Mouse (Mus musculus) stomach, embryonic 14.5 days (tissue): ENCODE results near the gene Ide. TPM values are rescaled to one million over a fixed set of nuclear protein-coding genes. Genes with fewer than 3 reads are reported as not detected.

ENCODE experiments used
- ATAC-seq: fragments of 200-750 bp; cut with Nextera tagmentation; 2 replicates; pipeline ENCODE4 v1.8.0; 2017; ENCODE audit warnings: low read depth, moderate TSS enrichment; ENCODE audit not compliant: insufficient number of reproducible peaks, insufficient read depth, low FRiP score
- H3K27ac ChIP-seq: fragments of 300-500 bp; sonication (generic); 2 replicates; pipeline ENCODE4 v1.5.1; 2014; ENCODE audit warnings: mild to moderate bottlenecking, low read length, moderate library complexity, mixed read lengths
- H3K27me3 ChIP-seq: fragments of 300-500 bp; sonication (generic); 2 replicates; pipeline ENCODE4 v1.6.1; 2014; ENCODE audit warnings: low read length, control low read depth, mixed read lengths; ENCODE audit not compliant: control insufficient read depth, insufficient read depth
- H3K36me3 ChIP-seq: fragments of 300-500 bp; sonication (generic); 2 replicates; pipeline ENCODE4 v1.6.1; 2014; ENCODE audit warnings: mild to moderate bottlenecking, control low read depth, low read length, moderate library complexity, mixed read lengths; ENCODE audit not compliant: control insufficient read depth, insufficient read depth
- H3K4me1 ChIP-seq: fragments of 300-500 bp; sonication (generic); 2 replicates; pipeline ENCODE4 v1.6.1; 2014; ENCODE audit warnings: low read length, control low read depth, mixed read lengths; ENCODE audit not compliant: control insufficient read depth, insufficient read depth
- H3K4me2 ChIP-seq: fragments of 300-500 bp; sonication (generic); replicated peaks from 2 replicates; pipeline ENCODE4 v1.6.1; 2014; ENCODE audit warnings: low read depth, low read length, control low read depth
- H3K4me3 ChIP-seq: fragments of 300-500 bp; sonication (generic); 2 replicates; pipeline ENCODE4 v1.5.1; 2014; ENCODE audit warnings: low read depth, low read length, control low read depth
- H3K9ac ChIP-seq: fragments of 300-500 bp; sonication (generic); replicated peaks from 2 replicates; pipeline ENCODE4 v1.6.1; 2014; ENCODE audit warnings: low read depth, mild to moderate bottlenecking, control low read depth, low read length, moderate library complexity, mixed read lengths
- H3K9me3 ChIP-seq: fragments of 300-500 bp; sonication (generic); 2 replicates; pipeline ENCODE4 v1.6.1; 2016; ENCODE audit warnings: low read depth, low read length, control low read depth; ENCODE audit not compliant: control insufficient read depth
- WGBS: fragments of 180-500 bp; shearing (Covaris S2); extraction: QIAGEN DNeasy Blood & Tissue Kit; methylation state at CpG from one replicate; pipeline ENCODE4 v1.1.7; 2014; 5-methylcytosine and 5-hydroxymethylcytosine counted together
- polyA plus RNA-seq: library from polyadenylated mRNA; unstranded; fragments of >200 nt; fragmentation: Nextera tagmentation; extraction: Ambion mirVana; gene quantifications from 2 replicates; pipeline ENCODE4 v1.2.1, GENCODE M21; 2014

Gene Ide
- polyA plus RNA-seq, 1 experiment from 2014 or later: 49.0 TPM

- ATAC-seq: no peak
- Histone ChIP-seq H3K36me3 (0 out of 2 replicates have a peak, but pooled peaks cover 3% of the 10 kb centered on the region), H3K4me3 (no peak overlapping the region), H3K9me3 (no peaks in the 10 kb centered on the region), H3K4me2 (no peak overlapping the region), H3K4me1 (no peaks in the 10 kb centered on the region), H3K27me3 (no peaks in the 10 kb centered on the region), H3K27ac (no peak overlapping the region), H3K9ac (no peak overlapping the region)
- 93% methylated on average over 5 of the region's 5 CpGs for WGBS
Measured at GRCm38 (mm10) chr19:37304866-37305265, 32.8 kb downstream of the Ide start.

GRCm38 (mm10) chr19:37304006-37304405, 33.6 kb downstream of the Ide start:
- ATAC-seq: no peak
- Histone ChIP-seq H3K27me3 (no peaks in the 10 kb centered on the region), H3K4me2 (no peak overlapping the region), H3K4me1 (no peaks in the 10 kb centered on the region), H3K4me3 (no peak overlapping the region), H3K9ac (no peak overlapping the region), H3K36me3 (no peaks in the 10 kb centered on the region), H3K27ac (no peak overlapping the region), H3K9me3 (no peaks in the 10 kb centered on the region)
- WGBS: 37% methylated on average over 4 of the region's 4 CpGs

GRCm38 (mm10) chr19:37301733-37302132, 35.9 kb downstream of the Ide start:
- ATAC-seq: no peak
- no peak overlapping the region for H3K27ac ChIP-seq
- no peak overlapping the region for H3K4me3 ChIP-seq
- no peaks in the 10 kb centered on the region for H3K4me1 ChIP-seq
- no peak overlapping the region for H3K9ac ChIP-seq
- no peak overlapping the region for H3K4me2 ChIP-seq
- whole genome bisulfite sequencing: 81% methylated on average over 3 of the region's 3 CpGs
- no peaks in the 10 kb centered on the region for H3K27me3 ChIP-seq
- H3K9me3 ChIP-seq: no peaks in the 10 kb centered on the region
- H3K36me3 ChIP-seq: no peaks in the 10 kb centered on the region

GRCm38 (mm10) chr19:37291676-37292075, 46.0 kb downstream of the Ide start:
- no peak overlapping the region for H3K9ac ChIP-seq
- no peak for ATAC-seq
- no peaks in the 10 kb centered on the region; the same call in 1 of the 2 replicates for H3K36me3 ChIP-seq
- 67% methylated on average over 4 of the region's 4 CpGs for WGBS
- H3K9me3 ChIP-seq: no peaks in the 10 kb centered on the region
- H3K27ac ChIP-seq: no peak overlapping the region
- no peak overlapping the region for H3K4me2 ChIP-seq
- H3K4me1 ChIP-seq: no peaks in the 10 kb centered on the region
- no peaks in the 10 kb centered on the region for H3K27me3 ChIP-seq
- no peak overlapping the region for H3K4me3 ChIP-seq

GRCm38 (mm10) chr19:37290906-37291305, 46.7 kb downstream of the Ide start:
- H3K27ac ChIP-seq: no peak overlapping the region
- ATAC-seq: no peak
- H3K36me3 ChIP-seq: peaks cover 3% of the 10 kb centered on the region; the same call in 1 of the 2 replicates
- H3K9ac ChIP-seq: no peak overlapping the region
- H3K27me3 ChIP-seq: no peaks in the 10 kb centered on the region
- no peak overlapping the region for H3K4me3 ChIP-seq
- H3K4me2 ChIP-seq: no peak overlapping the region
- H3K9me3 ChIP-seq: no peaks in the 10 kb centered on the region
- no peaks in the 10 kb centered on the region for H3K4me1 ChIP-seq
- WGBS: 72% methylated on average over 8 of the region's 8 CpGs

GRCm38 (mm10) chr19:37284775-37285174, 52.9 kb downstream of the Ide start:
- Histone ChIP-seq H3K9ac (no peak overlapping the region), H3K9me3 (no peaks in the 10 kb centered on the region), H3K27me3 (no peaks in the 10 kb centered on the region), H3K4me1 (no peaks in the 10 kb centered on the region), H3K4me3 (no peak overlapping the region), H3K36me3 (peaks cover 9% of the 10 kb centered on the region; the same call in 1 of the 2 replicates), H3K27ac (no peak overlapping the region), H3K4me2 (no peak overlapping the region)
- WGBS: 94% methylated on average over 9 of the region's 9 CpGs
- ATAC-seq: no peak

GRCm38 (mm10) chr19:37283166-37283565, 54.5 kb downstream of the Ide start:
- no peak overlapping the region for H3K4me3 ChIP-seq
- H3K9ac ChIP-seq: no peak overlapping the region
- H3K27me3 ChIP-seq: no peaks in the 10 kb centered on the region
- no peaks in the 10 kb centered on the region for H3K4me1 ChIP-seq
- H3K4me2 ChIP-seq: no peak overlapping the region
- H3K36me3 ChIP-seq: peaks cover 9% of the 10 kb centered on the region; the same call in 1 of the 2 replicates
- ATAC-seq: no peak
- WGBS: 82% methylated on average over 6 of the region's 6 CpGs
- H3K9me3 ChIP-seq: no peaks in the 10 kb centered on the region
- no peak overlapping the region for H3K27ac ChIP-seq

- H3K9ac ChIP-seq: no peak overlapping the region
- no peak overlapping the region for H3K4me2 ChIP-seq
- H3K9me3 ChIP-seq: no peaks in the 10 kb centered on the region
- no peak for ATAC-seq
- no peaks in the 10 kb centered on the region for H3K27me3 ChIP-seq
- H3K36me3 ChIP-seq: peaks cover 9% of the 10 kb centered on the region; the same call in 1 of the 2 replicates
- WGBS: 67% methylated on average over 1 of the region's 1 CpGs
- no peak overlapping the region for H3K27ac ChIP-seq
- no peak overlapping the region for H3K4me3 ChIP-seq
- no peaks in the 10 kb centered on the region for H3K4me1 ChIP-seq
Measured at GRCm38 (mm10) chr19:37281710-37282109, 55.9 kb downstream of the Ide start.

- Histone ChIP-seq H3K4me1 (no peaks in the 10 kb centered on the region), H3K4me2 (no peak overlapping the region), H3K27ac (no peak overlapping the region), H3K36me3 (0 out of 2 replicates have a peak, but pooled peaks cover 6% of the 10 kb centered on the region), H3K4me3 (no peak overlapping the region), H3K27me3 (no peaks in the 10 kb centered on the region), H3K9ac (no peak overlapping the region), H3K9me3 (no peaks in the 10 kb centered on the region)
- WGBS: 83% methylated on average over 1 of the region's 1 CpGs
- no peak for ATAC-seq
Measured at GRCm38 (mm10) chr19:37279194-37279593, 58.5 kb downstream of the Ide start.
